Mouse (Mus musculus) left cerebral cortex, adult 18-20 months (tissue): ENCODE results near the gene Traf3ip3. TPM values are rescaled to one million over a fixed set of nuclear protein-coding genes. Genes with fewer than 3 reads are reported as not detected.
A peak's percentile ranks its signal among the peaks of the same experiment; 100 is the strongest.

Experiments used
- DNase-seq, 2 experiments: peaks; one replicate each; pipeline ENCODE4 v3.0.0; 2021 to 2022; ENCODE audit warnings: low spot score in 2 of 2, mixed read lengths in 1 of 2
- total RNA-seq, 2 experiments: library from RNA; stranded (reverse); gene quantifications; 2 replicates each; pipeline ENCODE4 v1.2.3; 2021

Gene Traf3ip3
- total RNA-seq, 2 experiments from 2014 or later = 1.7 to 1.9 TPM

DNA sequence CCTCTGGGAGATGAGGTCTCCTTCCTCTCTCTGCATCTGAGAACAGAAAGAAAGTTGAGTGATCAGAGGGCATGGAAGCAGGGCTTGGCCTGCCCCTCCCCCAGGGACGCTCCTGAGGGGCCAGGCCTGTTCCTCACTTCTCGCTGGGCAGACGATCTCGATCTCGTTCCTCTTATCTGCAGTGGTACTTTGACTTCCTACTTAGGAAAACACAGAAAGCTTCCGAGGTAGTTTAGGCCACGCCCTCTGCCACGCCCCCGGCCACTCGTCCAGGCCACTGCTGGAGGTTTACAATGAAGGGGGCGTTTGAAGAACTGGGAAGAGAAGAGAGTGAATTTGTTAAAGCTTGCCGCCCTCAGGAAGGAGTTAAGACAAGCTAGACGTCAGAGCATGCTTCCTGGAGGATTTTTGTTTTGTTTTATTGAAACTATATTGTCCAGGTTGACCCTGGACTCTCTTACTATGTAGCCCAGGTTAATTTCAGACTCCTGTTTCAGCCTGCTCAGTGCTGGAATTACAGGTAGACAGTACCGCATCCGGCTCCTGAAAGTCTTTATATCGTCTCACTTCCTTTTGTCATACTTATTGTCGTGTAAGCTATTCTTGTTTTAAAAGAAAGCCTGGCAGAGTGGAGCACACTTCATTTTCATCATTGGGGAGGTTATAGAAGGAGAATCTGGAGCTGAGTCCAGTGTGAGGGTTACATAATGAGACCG lies 41.0 kb downstream of the Traf3ip3 start:
- DNase-seq = no peak

DNA sequence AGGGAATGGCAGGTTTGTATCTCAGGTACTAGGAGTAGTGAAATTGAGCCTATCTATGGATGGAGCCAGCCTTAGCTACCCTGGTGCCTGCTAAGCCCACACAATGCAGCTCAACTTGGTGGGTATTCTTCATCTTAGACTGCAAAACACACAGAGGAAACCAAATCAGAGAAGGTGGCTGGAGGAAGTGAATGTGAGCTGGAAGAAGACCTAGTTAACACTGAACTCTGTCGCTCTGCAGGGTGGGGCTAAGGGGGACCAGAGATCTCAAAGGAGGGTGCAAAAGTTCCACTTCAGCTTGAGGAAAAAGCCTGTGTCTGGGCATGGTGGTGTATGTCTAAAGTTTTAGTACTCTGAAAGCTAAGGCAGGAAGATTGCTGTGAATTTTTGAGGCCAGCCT lies 41.9 kb downstream of the Traf3ip3 start:
- no peak for DNase-seq

DNA sequence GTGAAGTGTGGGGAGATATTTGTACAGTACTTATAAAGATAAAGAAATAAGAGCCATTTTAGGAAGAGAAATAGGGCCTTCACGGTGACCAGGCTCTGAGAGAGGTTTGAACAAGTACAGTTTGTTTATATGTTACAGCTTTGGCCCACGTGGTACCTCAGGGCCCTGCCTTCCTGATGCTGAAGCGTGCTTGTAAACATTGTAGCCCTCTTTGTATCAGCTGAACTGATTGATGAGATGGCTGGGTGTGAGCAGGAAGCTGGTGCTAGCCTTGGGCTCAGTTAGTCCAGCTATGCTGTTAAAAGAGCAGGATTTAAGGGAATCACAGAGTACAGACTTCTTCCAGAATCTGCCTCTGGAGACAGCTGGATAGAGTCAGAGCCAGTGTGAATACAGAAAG lies 42.3 kb downstream of the Traf3ip3 start:
- DNase-seq = no peak

DNA sequence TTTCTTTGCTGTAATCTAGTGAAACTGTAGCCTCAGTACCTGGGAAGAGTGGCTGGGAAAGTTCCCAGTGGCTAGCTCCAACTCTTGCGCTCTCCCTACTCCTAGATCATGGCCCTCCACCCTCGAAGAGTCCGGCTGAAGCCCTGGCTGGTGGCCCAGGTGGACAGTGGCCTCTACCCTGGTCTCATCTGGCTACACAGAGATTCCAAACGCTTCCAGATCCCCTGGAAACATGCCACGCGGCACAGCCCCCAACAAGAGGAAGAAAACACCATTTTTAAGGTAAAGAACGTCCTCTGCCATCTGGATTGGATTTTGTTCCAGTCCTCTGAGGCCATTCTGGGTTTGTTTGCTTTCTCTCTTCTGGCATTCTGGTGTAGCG lies 44.4 kb downstream of the Traf3ip3 start:
- no peak for DNase-seq

DNA sequence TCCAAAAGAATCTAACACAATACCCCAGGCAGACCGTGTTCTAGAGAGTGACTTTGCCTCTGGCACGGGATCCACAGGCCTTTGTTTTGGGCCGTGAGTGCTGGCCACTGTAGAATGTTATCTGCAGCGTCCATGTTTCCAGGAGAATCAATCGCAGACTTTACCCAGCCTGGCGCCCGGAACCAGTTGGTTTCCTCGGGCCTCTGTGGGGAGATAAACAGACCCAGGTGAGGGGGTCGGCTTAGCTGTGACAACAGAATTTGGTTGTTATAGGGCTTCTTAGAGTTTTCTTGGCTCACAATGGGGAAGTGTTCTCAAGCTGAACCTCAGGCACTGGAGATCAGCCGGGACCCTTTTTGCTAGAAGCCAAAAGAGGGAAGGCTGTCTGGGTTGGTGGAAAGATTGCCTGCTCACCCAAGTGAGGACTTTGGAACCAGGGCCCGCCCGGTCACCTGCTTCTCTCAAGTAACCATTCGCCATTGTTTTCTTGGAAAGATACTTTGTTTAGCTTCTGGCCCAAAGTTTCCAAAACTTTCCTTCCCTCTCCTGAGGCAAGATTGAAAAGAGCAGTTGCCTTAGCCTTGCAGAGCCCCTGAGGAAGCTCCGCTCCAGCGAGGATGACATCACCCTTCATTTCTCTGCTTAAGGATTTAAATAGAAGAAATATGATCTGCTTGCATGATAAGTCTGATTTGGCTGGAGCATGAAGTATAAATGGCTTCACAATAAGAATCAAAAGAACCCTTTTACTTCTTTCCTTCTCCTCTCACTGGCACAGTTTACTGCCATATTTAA lies 45.0 kb downstream of the Traf3ip3 start:
- no peak for DNase-seq

DNA sequence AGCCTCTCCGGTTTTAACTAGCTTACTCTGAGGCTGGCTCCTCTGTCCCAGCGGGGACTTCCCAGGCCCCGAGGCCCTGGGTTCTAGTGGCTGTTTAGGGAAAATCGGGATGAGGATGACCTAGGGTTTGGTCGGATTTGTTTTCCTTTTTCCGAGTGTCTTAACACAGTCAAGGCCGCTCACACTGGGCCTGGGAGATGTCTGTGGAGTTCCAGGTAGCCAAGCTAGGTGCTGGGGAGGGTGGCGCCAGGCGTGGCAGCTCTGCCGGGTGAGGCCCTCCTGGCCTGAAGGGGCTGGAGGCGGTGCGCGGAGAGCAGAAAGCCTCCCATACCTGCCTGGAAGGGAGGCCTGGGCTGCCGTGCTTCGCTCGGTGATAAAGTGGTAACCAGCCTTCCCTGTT lies 47.9 kb downstream of the Traf3ip3 start:
- no peak for DNase-seq

DNA sequence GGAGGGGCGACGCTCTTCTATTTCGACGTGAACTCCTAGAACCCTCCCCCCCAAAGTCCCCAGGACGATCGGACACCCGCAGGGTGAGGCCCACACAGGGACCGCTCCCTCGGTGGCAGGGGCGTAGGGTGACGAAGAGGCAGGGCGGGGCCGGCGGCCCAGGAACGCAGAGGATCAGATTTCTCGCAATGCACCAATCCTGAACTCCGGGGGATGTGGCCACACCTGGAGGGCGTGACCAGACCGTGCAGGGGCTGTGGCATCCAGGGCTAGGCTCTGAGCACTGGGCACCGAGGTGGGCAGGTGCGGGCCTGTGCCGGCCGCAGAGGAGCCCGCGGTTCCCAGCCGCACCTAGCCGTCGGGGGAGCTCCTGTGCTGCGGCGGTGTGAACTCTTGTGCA lies 48.6 kb downstream of the Traf3ip3 start, which contains the start of gene Irf6:
Gene Irf6 (plus strand): TSS at position 240 of the 400 bp plus-strand sequence.
- DNase-seq = no peak

DNA sequence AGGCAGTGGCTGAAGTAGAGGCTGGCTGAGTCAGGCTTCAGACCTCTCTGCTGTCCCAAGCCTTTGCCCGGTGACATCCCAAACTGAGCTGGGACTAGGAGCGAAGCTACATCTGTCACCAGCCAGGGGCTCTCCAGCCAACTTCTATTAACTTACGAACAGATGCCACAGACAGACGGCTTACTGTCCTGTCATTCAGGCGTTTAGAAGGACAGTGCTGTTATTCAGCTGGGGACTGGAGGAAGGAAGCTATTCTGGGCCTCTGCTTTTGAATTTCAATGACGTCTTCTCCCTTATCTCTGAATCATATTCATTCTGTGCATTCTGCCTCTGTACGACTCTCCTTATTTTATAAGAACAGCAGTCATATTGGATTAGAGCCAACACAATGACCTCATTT lies 50.4 kb downstream of the Traf3ip3 start:
- no peak for DNase-seq

DNA sequence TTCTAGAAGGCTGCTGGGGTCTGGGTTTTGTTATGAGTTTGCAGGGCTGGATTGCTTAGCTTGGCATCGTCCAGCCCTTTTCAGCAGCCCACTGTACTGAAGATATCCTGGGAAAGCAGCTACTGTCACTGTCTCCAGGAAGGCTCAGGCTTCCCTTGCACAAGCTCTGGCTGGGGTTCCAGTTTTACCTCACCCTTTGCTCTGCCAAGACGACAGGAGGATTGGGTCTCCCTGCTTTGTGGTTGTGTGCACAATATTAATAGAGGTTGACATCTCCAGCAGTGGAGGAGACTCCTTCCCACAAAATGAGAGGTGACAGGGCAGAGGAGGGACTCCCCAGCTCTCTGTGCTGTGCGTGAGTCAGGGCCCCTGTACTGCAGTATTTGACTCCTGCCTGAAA lies 52.3 kb downstream of the Traf3ip3 start:
- no peak for DNase-seq

DNA sequence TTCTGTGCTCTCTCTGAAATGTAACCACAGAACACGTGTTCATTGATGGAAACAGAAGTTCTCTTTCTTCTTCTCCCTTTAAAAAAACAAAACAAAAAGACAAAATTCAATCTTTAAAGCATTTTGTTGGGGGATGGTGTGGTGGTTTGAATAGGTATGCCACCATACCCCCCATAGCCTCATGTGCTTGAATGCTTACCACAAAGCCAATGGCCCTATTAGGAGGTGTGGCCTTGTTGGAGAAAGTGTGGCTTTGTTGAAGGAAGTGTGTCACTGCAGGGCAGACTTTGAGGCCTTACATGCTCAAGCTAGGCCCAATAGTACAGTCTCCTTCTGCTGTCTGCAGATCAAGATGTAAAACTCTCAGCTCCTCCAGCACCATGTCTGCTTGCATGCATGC lies 55.1 kb downstream of the Traf3ip3 start:
- DNase-seq = no peak

DNA sequence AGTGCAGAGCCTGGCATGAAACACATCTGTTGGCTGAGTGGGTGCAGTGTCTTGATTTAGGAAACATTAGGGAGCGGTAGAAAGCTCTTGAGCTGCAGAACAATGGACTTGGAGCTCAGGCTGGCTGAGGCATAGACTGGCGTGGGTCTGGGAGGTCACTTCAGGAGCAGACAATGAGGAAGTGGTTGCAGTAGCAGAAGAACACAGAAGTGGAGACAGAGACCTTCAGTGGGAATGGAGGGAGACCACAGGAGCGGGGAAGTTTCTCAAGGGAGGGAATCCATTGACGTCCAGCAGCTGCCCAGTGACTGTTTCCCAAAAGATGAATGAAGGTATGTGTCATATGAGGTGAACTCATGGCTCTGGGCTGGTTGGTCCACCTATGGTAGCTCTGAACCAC lies 56.4 kb downstream of the Traf3ip3 start:
- DNase-seq = no peak

DNA sequence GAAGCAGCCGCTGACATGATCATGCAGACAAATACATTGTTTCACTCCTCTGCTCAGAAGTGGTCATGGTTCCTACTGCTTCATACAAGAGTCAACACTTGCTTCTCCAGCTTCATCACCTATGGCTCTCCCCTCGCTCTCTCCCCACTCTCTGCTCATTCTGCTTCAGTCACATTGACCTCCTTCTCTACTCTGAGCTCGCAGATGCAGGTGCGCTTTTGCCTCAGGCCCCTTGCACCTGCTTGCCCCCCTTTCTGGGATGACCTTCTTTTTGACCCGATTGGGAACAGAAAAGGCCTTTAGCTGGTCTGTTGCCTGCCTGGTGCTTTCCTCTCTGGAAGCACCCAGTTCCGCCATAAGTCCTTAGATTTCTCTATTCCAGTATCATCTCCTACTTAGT lies 57.0 kb downstream of the Traf3ip3 start:
- DNase-seq = no peak

DNA sequence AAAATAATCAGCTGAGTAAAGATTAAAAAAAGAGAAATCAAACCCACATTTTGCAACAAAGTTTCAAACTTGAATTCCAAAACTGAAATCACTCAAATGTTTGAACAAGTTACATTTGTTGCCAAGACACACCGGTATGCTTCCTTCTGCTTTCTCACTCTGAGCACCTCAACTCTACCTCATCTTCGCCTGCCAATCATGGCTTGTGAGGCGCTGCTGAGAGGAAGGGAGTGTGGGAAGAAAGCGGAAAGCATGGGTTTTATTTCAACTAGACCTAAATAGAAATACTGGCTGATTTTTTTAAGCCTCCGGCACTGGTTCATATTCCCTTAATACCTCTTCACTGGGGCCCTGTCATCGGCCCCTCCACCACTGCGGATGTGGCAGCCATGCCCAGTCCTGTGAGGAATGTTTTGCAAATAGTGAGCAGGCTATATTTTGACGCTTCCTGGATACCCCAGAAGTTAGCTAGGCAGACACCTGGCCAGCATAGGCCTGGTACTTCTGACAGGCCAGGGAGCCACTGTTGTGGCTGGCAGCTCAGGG lies 58.9 kb downstream of the Traf3ip3 start:
- DNase-seq = no peak

DNA sequence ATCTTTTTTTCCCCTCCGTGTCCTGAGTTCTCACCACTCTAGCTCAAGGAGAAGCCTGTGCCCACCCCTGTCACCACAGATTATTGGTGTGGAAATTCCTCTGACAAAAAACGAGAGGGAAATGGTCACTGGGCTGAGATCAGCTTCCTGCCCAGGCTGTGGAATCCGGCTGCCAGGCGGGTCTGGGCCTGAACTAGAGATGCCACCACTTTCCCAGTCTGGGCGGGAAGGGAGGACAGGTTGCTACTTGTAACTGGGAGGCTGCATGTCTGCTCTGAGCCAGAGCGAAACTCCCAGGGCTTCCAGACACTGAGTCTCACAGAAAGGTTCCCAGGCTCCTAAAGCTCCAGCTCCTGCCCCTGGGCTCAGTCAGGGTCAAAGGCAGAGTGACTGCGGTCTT lies 60.4 kb downstream of the Traf3ip3 start:
- DNase-seq = no peak

DNA sequence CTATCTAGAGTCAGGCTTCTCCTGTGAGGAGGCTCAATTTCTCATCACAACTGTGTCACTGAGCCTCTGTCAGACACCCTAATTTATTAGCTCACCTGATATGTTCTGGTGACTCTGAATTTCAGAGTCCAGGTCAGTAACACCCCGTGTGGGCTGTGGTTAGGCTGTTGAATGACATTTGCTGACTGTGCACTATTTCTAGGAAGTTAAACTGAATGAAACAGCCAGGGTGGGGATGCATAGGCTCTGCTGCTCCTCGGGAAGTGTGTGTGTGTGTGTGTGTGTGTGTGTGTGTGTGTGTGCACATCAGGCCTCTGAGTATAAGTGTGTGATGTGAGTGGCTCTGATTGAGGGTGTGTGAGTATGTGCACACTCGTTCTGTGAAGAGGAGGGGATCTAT lies 62.8 kb downstream of the Traf3ip3 start:
- no peak for DNase-seq

DNA sequence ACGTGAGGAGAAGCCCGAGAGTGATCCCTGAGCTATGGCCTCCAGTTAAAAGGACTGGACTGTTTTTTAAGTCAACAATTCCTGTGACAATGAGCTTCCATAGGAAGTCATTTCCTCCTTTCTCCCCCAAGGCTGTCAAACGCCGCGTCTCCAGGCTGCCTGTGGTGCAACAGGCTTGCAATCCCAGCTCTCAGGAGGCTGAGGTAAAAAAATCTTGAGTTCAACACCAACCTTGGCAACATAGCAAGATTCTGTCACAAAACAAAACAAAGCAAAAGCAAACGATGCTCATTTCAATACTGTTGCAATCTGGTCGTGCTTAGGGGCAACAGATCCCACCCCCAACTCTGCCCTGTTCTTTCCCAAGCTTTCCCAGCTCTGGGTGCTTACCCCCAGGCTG lies 63.4 kb downstream of the Traf3ip3 start:
- no peak for DNase-seq

DNA sequence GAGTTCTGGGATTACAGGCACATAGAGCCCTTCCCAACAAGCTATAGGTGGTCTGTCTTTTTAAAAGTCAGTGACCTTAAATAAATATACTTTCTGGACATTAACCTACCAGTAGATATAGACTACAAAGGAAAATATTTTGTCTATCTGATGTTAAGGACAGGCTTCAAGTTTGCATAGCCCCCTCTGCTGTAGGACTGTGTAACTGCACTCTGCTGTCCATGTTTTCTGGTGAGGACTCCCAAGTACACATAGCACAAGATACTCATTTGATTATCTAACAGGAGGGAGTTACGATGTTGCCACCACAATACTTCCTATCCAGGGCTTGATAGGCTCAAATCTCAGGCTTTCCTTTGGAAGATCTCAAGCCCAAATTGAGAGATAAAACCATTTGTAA lies 67.8 kb downstream of the Traf3ip3 start:
- DNase-seq = no peak

DNA sequence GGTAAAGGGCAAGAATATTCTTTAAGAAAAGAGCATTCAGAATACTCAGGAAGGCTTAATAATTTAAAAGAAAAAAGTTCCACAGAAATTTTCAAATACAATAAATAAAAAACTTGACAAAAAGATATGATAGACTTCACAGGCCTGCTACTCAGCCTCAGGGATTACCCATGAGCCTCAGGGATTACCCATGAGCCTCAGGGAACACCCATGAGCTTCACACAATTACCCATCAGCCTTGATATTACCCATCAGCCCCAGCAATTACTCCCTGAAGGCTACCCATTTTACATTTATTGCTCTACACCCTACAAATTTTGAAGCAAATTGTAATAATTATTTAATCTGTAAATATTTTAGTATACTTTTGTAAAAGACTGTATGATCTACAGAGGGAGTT lies 69.1 kb downstream of the Traf3ip3 start:
- no peak for DNase-seq

DNA sequence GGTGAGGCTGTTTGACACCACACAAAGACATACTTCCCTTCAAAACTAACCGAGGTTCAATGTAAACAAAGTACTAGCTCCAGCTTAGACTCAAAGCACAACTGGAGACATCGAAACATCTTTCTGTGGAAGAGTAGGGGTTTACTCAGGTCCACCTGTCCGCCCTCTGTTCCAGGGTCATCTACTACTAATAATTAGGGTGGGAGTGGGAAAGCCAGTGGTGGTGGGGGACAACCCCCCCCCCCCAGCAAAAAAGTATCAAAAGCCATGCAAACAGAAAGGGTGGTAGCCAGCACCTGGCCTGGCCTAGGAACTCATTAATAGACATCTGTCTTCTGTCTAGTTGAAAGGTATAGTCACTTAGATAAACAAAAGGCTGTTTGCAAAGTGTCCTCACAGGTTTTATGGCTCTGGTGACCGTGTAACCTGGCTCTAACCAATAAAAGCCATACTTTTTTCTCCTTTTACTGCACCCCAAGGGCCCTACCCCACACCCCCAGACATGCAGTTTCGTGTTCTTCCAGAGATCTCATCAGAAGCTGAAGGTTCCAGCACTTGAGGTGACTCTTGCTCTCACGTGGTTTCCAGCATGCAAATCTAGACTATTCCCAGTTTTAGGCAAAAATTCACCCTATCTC lies 70.1 kb downstream of the Traf3ip3 start:
- no peak for DNase-seq

DNA sequence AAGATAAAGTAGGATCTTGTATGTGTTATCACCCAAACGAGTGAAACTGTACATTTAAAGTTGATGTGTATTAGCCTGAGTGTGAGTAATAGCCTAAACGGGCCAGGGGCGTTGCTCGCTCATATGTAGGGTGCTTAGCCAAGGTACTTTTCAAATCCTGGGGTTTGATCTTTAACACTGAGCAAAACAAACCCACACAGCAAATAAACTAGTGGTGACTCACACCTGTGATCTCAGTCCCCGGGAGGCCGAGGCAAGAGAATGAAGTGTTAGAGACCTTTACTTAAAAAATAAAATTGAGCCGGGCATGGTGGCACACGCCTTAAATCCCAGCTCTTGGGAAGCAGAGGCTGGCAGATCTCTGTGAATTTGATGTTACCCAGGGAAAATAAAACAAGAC lies 70.7 kb downstream of the Traf3ip3 start:
- no peak for DNase-seq

DNA sequence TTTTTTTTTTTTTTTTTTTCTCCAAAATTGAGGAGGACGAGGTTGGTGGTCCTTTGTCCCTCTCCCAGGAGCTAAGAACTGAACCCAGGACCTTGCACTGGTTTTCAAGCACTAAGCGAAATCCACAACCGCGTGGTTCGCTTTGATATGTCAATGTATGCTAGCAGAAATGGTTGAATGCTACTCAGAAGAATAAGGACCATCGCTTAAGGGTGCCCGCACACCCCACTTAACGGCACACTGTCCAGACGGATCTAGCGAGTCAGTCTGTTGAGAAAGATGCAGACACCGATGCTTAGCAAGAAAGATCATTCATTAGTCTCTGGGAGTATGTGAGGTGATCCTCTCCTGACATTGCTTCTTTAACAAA lies 71.1 kb downstream of the Traf3ip3 start:
- no peak for DNase-seq

DNA sequence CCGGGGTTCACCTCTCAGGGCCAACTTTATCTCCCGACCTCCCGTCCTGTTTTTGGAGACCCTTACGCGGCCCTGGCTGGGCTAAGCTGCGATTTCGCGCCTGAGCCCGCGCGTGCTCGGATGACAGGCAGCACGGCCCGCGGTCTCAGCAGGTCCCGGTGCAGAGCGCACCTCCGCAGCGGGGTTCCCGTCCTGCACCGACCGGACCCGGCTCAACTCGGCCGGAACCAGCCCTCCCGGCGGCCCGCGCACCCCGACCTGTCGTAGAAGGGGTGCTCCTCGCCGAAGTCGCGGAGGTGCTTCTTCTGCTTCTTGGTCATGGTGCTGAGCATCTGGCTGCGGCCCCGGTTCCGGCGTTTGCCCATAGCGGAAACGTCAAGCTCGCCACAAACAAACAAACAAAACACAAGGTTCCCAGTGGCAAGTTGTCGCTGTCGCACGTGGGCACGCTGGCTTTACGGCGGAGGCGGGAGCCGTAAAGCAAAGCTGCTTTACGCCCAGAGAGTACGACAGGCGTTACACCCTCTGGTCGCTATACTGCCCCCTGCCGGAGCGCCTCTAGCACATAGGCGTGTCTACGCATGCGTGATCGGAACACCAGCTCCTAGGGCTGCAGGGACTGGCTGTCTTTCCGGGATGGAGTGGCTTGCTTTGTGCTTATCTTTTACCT lies 71.6 kb downstream of the Traf3ip3 start, which contains the start of gene Diexf:
Gene Diexf (minus strand): TSS at position 487 of the 670 bp plus-strand sequence.
- DNase-seq = peak; percentile 96 to 97
